In the genomic region with DNA sequence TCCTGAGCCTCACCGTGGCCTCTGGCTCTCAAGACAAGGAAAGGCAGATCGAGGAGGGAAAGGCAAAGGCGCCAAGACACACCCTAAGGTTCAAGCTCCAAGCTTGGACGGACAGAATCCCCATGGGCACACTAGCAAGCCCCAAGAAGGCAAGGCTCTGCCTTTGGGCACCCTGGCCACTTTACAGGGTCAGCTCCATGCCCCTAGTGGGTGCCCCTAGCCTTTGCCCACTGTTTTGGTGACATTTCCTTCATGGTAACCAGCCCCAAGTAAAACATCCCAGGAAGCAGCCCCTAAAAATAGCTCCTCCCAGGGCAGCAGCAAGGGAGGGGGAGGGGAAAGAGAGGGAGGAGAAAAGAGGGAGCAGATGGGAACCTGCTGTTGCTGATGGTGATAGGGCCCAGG, we compare ENCODE assay signal across 11 mouse cellular contexts. TPM values are rescaled to one million over a fixed set of nuclear protein-coding genes. Genes with fewer than 3 reads are reported as not detected.
DNase-seq lines count a peak whose midpoint lies in the region; ATAC-seq and TF ChIP-seq lines count a peak whose summit lies in the region.
"Had no signal": no experiment of that assay in that cellular context is flagged by ENCODE, and none has a peak within 500 bp of the region (broad histone marks: within the 10 kb centered on the region; RNA-seq: fewer than 3 reads in every experiment).

No protein-coding gene starts in this region.

- no peaks in the 10 kb centered on the region for H3K27me3 ChIP-seq in liver, embryonic 12.5 days (replicated peaks)
- H3K27me3 ChIP-seq: embryonic facial prominence, embryonic 12.5 days had no signal

- DNase-seq in adrenal gland, adult 2 months = peak; percentile 4
- DNase-seq in adrenal gland, adult 8-10 months = no peak
- no peak for DNase-seq in left cerebral cortex, adult 2 months (ENCODE audit: extremely low spot score in 1 of 2, low spot score in 2 of 2)
- no peak for DNase-seq in left cerebral cortex, adult 9 months (ENCODE audit: low spot score in 2 of 2)
- DNase-seq in gastrocnemius, postnatal 25 days = peak; percentile 56
- DNase-seq in urinary bladder, postnatal 36 days (ENCODE audit: low spot score in 2 of 2) = no peak
- no peak for DNase-seq in cerebellum, adult 8-10 months
- DNase-seq: kidney, postnatal 25 days had no signal

- intact Hi-C loops in left cerebral cortex, adult 2 months (cut with DNase I) = no loop called here

- H3K9ac ChIP-seq in liver, embryonic 12.5 days = no peak overlapping the region
- H3K9ac ChIP-seq: embryonic facial prominence, embryonic 12.5 days had no signal

- no peak for ATAC-seq in liver, embryonic 12.5 days

- H3K4me2 ChIP-seq in liver, embryonic 12.5 days = no peak overlapping the region
- H3K4me2 ChIP-seq: embryonic facial prominence, embryonic 12.5 days had no signal

- TF ChIP-seq CTCF in left cerebral cortex, adult 2 months (IDR thresholded peaks at IDR 0.05) = no peak; the same call in 1 of the 2 replicates

- peaks cover 82% of the 10 kb centered on the region for H3K36me3 ChIP-seq in liver, embryonic 12.5 days

- H3K4me1 ChIP-seq in liver, embryonic 12.5 days = peaks cover 43% of the 10 kb centered on the region

- no peaks in the 10 kb centered on the region for H3K9me3 ChIP-seq in liver, embryonic 12.5 days (replicated peaks)
- H3K9me3 ChIP-seq: embryonic facial prominence, embryonic 12.5 days had no signal

- 60% methylated on average over 4 of the region's 4 CpGs for WGBS in liver, embryonic 12.5 days (ENCODE audit: insufficient replicate concordance)

- peak overlapping the region; percentile 29 for H3K27ac ChIP-seq in left cerebral cortex, adult 2 months
- peak overlapping the region; percentile 34; the same call in 1 of the 2 replicates for H3K27ac ChIP-seq in liver, embryonic 12.5 days
- H3K27ac ChIP-seq: embryonic facial prominence, embryonic 12.5 days had no signal

- H3K4me3 ChIP-seq in left cerebral cortex, adult 2 months = no peak overlapping the region
- no peak overlapping the region for H3K4me3 ChIP-seq in liver, embryonic 12.5 days
- H3K4me3 ChIP-seq: embryonic facial prominence, embryonic 12.5 days had no signal

RNA-seq across cellular contexts. Expression of a gene that starts 7.3 kb away (rescaled TPM):
- total RNA-seq in adrenal gland, adult 2 months (2021) = 10 to 100 TPM; 51.4 to 67.7 TPM
- 41.7 and 42.8 TPM in 2 replicates for polyA plus RNA-seq in adrenal gland, adult 2 months (2012; rRNA removed)
- 10 to 100 TPM; 63.3 to 74.9 (median 69.1) TPM for total RNA-seq in adrenal gland, adult 8-10 months (2022)
- 100 to 1,000 TPM; 328 to 345 TPM for total RNA-seq in left cerebral cortex, adult 2 months (2021)
- total RNA-seq in gastrocnemius, postnatal 25 days (2021) = 100 to 1,000 TPM; 149 to 190 TPM
- polyA plus RNA-seq in liver, embryonic 12.5 days (2016; fragmentation: Nextera tagmentation; extraction: Ambion mirVana) = 13.2 and 15.6 TPM in 2 replicates

RNA-seq across cellular contexts. Expression of a gene that starts 49.8 kb away (rescaled TPM):
- total RNA-seq in adrenal gland, adult 2 months (2021) = 10 to 100 TPM; 31.2 to 64.4 TPM
- polyA plus RNA-seq in adrenal gland, adult 2 months (2012; rRNA removed) = 1.8 and 1.9 TPM in 2 replicates
- 10 to 100 TPM; 22.1 to 48.3 (median 35.9) TPM for total RNA-seq in adrenal gland, adult 8-10 months (2022)
- total RNA-seq in left cerebral cortex, adult 2 months (2021) = 1 to 10 TPM; 6.5 to 9.6 TPM
- total RNA-seq in gastrocnemius, postnatal 25 days (2021) = 10 to 100 TPM; 19.1 to 19.6 TPM
- polyA plus RNA-seq in liver, embryonic 12.5 days (2016; fragmentation: Nextera tagmentation; extraction: Ambion mirVana) = 0.49 TPM in 2 replicates
- total RNA-seq: monocyte, adult 5-6 weeks had no signal

RNA-seq across cellular contexts. Expression of a gene that starts 52.3 kb away (rescaled TPM):
- total RNA-seq in adrenal gland, adult 2 months (2021) = 10 to 100 TPM; 24.6 to 25.0 TPM
- 34.9 and 35.9 TPM in 2 replicates for polyA plus RNA-seq in adrenal gland, adult 2 months (2012; rRNA removed)
- total RNA-seq in adrenal gland, adult 8-10 months (2022) = 10 to 100 TPM; 27.7 to 51.1 (median 34.4) TPM
- total RNA-seq in left cerebral cortex, adult 2 months (2021) = 10 to 100 TPM; 15.5 to 17.7 TPM
- 1 to 10 TPM; 6.0 to 6.6 TPM for total RNA-seq in gastrocnemius, postnatal 25 days (2021)
- 22.4 and 24.9 TPM in 2 replicates for polyA plus RNA-seq in liver, embryonic 12.5 days (2016; fragmentation: Nextera tagmentation; extraction: Ambion mirVana)

Comparison
In these comparisons a context has a peak if more than half of its experiments do, and no peak if none do; other contexts are left out.
1. DNase-seq: peak in adrenal gland, adult 2 months (single experiment) and gastrocnemius, postnatal 25 days (single experiment); none in adrenal gland, adult 8-10 months (single experiment), left cerebral cortex, adult 2 months (0 of 2), left cerebral cortex, adult 9 months (0 of 2), urinary bladder, postnatal 36 days (0 of 2) and cerebellum, adult 8-10 months (single experiment).